Comparison of ENCODE assay signal across 20 mouse cellular contexts in genomic region chr17:15231175-15231574, GRCm38 (mm10).
DNase-seq lines count a peak whose midpoint lies in the region; ATAC-seq lines count a peak whose summit lies in the region.
"Had no signal": no experiment of that assay in that cellular context is flagged by ENCODE, and none has a peak within 500 bp of the region (broad histone marks: within the 10 kb centered on the region; RNA-seq: fewer than 3 reads in every experiment).

No protein-coding gene starts in this region.

- H3K9ac ChIP-seq in embryonic facial prominence, embryonic 14.5 days (ENCODE audit: low read depth, low read length) = no peak overlapping the region
- H3K9ac ChIP-seq: embryonic facial prominence, embryonic 15.5 days; hindbrain, embryonic 12.5 days; limb, embryonic 13.5 days; liver, embryonic 13.5 days had no signal

- WGBS in embryonic facial prominence, embryonic 14.5 days = 58% methylated on average over 5 of the region's 5 CpGs
- 84% methylated on average over 5 of the region's 5 CpGs for WGBS in embryonic facial prominence, embryonic 10.5 days

- no peaks in the 10 kb centered on the region for H3K9me3 ChIP-seq in embryonic facial prominence, embryonic 14.5 days (ENCODE audit: control insufficient read depth, low read length)
- H3K9me3 ChIP-seq in embryonic facial prominence, embryonic 10.5 days = no peaks in the 10 kb centered on the region
- H3K9me3 ChIP-seq: embryonic facial prominence, embryonic 15.5 days; forebrain, embryonic 10.5 days; G1E; hindbrain, embryonic 12.5 days; limb, embryonic 13.5 days; liver, embryonic 13.5 days had no signal

- peak; percentile 16 for DNase-seq in embryonic facial prominence, embryonic 14.5 days (ENCODE audit: low spot score)
- no peak for DNase-seq in embryonic facial prominence, embryonic 10.5 days (ENCODE audit: low spot score)
- DNase-seq in kidney, adult 8-10 months = peak; percentile 13 to 19
- no peak for DNase-seq in kidney, adult 11 months
- peak; percentile 87 for DNase-seq in Muller cell, postnatal 12 days (ENCODE audit: inconsistent ontology term)
- peak; percentile 23 to 24 for DNase-seq in kidney, postnatal 36 days
- DNase-seq in layer of hippocampus, adult 9-11 months = no peak
- no peak for DNase-seq in adrenal gland, postnatal 10 days
- DNase-seq: cerebellum, adult 2 months; gastrocnemius, adult 2 months; liver, embryonic 13.5 days; retina, postnatal 1 day; right cerebral cortex, postnatal 4 days had no signal

- no peaks in the 10 kb centered on the region for H3K36me3 ChIP-seq in embryonic facial prominence, embryonic 14.5 days (ENCODE audit: control insufficient read depth, insufficient read depth, low read length)
- no peaks in the 10 kb centered on the region for H3K36me3 ChIP-seq in embryonic facial prominence, embryonic 10.5 days (replicated peaks)
- H3K36me3 ChIP-seq: embryonic facial prominence, embryonic 15.5 days; forebrain, embryonic 10.5 days; G1E; hindbrain, embryonic 12.5 days; limb, embryonic 13.5 days; liver, embryonic 13.5 days had no signal

- H3K27ac ChIP-seq in embryonic facial prominence, embryonic 14.5 days (replicated peaks; ENCODE audit: low read depth, low read length) = no peak overlapping the region
- no peak overlapping the region for H3K27ac ChIP-seq in embryonic facial prominence, embryonic 10.5 days (replicated peaks)
- H3K27ac ChIP-seq: embryonic facial prominence, embryonic 15.5 days; forebrain, embryonic 10.5 days; gastrocnemius, adult 2 months; hindbrain, embryonic 12.5 days; limb, embryonic 13.5 days; liver, embryonic 13.5 days; stomach, postnatal 0 days had no signal

- no peak for ATAC-seq in embryonic facial prominence, embryonic 14.5 days (ENCODE audit: low read depth)

- H3K4me1 ChIP-seq in embryonic facial prominence, embryonic 14.5 days (ENCODE audit: control insufficient read depth, insufficient read depth, low read length) = 0 out of 2 replicates have a peak, but pooled peaks cover 10% of the 10 kb centered on the region
- no peaks in the 10 kb centered on the region for H3K4me1 ChIP-seq in embryonic facial prominence, embryonic 10.5 days
- H3K4me1 ChIP-seq: forebrain, embryonic 10.5 days; hindbrain, embryonic 12.5 days; liver, embryonic 13.5 days had no signal

- H3K27me3 ChIP-seq in embryonic facial prominence, embryonic 14.5 days (replicated peaks; ENCODE audit: control insufficient read depth, insufficient read depth, low read length) = no peaks in the 10 kb centered on the region
- no peaks in the 10 kb centered on the region for H3K27me3 ChIP-seq in embryonic facial prominence, embryonic 10.5 days (replicated peaks; ENCODE audit: low read depth, poor library complexity, severe bottlenecking)
- H3K27me3 ChIP-seq: embryonic facial prominence, embryonic 15.5 days; hindbrain, embryonic 12.5 days; limb, embryonic 13.5 days; liver, embryonic 13.5 days had no signal

- no peak overlapping the region for H3K4me2 ChIP-seq in embryonic facial prominence, embryonic 14.5 days (ENCODE audit: low read depth, low read length)
- H3K4me2 ChIP-seq: embryonic facial prominence, embryonic 15.5 days; hindbrain, embryonic 12.5 days; limb, embryonic 13.5 days; liver, embryonic 13.5 days; midbrain, embryonic 11.5 days had no signal

- no peak overlapping the region for H3K4me3 ChIP-seq in embryonic facial prominence, embryonic 14.5 days (ENCODE audit: low read depth, low read length)
- no peak overlapping the region for H3K4me3 ChIP-seq in embryonic facial prominence, embryonic 10.5 days
- H3K4me3 ChIP-seq: embryonic facial prominence, embryonic 15.5 days; forebrain, embryonic 10.5 days; gastrocnemius, adult 2 months; hindbrain, embryonic 12.5 days; limb, embryonic 13.5 days; liver, embryonic 13.5 days had no signal

Comparison
In these comparisons a context has a peak if more than half of its experiments do, and no peak if none do; other contexts are left out.
1. DNase-seq: peak in embryonic facial prominence, embryonic 14.5 days (single experiment), kidney, adult 8-10 months (2 of 2), Muller cell, postnatal 12 days (single experiment) and kidney, postnatal 36 days (2 of 2); none in embryonic facial prominence, embryonic 10.5 days (single experiment), kidney, adult 11 months (single experiment), layer of hippocampus, adult 9-11 months (single experiment) and adrenal gland, postnatal 10 days (single experiment).